ENCODE assay signal across 1 mouse cellular context in the genomic region with DNA sequence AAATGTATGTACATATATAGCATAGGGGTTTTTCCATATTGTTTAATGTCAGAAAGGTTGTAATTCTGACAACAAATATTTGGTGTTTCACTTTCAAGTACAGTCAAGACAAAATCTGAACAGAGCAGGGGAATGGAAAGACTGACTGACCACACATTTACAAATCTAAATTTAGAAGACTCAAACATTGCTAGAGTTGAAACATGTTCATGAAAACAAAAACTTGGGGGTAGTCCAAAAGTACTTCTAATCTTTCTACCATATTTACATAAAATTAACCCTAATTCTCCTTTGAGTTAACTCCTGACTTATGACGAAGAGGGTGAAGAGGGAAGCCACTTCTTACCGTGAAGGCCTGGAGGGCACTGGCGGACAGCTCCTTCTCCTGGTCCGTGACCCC.
TF ChIP-seq lines count a peak whose summit lies in the region.

No protein-coding gene starts in this region.

TF ChIP-seq in CH12.LX, 34 proteins besides CTCF, POLR2A, EP300 and RAD21 (continued from another document):
- TF ChIP-seq ZC3H11A (IDR thresholded peaks at IDR 0.05; ENCODE audit: low read depth, low read length) (no peak), CHD2 (IDR thresholded peaks at IDR 0.05; ENCODE audit: low read length) (0 out of 2 replicates have a peak, but pooled peaks have one; percentile 15), GABPA (IDR thresholded peaks at IDR 0.05; ENCODE audit: insufficient replicate concordance, low read depth, low read length) (no peak), MAX (IDR thresholded peaks at IDR 0.05; ENCODE audit: low read length) (no peak), ETS1 (conservative IDR thresholded peaks at IDR 0.05; ENCODE audit: low read depth, low read length) (peak; percentile 91), MAZ (IDR thresholded peaks at IDR 0.05; ENCODE audit: low read depth, low read length) (no peak), CHD1 (IDR thresholded peaks at IDR 0.05; ENCODE audit: low read depth, low read length) (no peak), HCFC1 (IDR thresholded peaks at IDR 0.05; ENCODE audit: low read depth, low read length) (no peak), ZNF384 (IDR thresholded peaks at IDR 0.05; ENCODE audit: low read depth, low read length) (no peak), RCOR1 (conservative IDR thresholded peaks at IDR 0.05; ENCODE audit: low read depth, low read length) (no peak), ELF1 (IDR thresholded peaks at IDR 0.05; ENCODE audit: low read depth, low read length) (no peak), USF2 (conservative IDR thresholded peaks at IDR 0.05; ENCODE audit: low read depth, low read length) (no peak), UBTF (IDR thresholded peaks at IDR 0.05; ENCODE audit: low read depth, low read length) (no peak), MYC (IDR thresholded peaks at IDR 0.05; ENCODE audit: low read depth, low read length) (no peak), USF1 (IDR thresholded peaks at IDR 0.05; ENCODE audit: low read depth, low read length) (no peak), MEF2A (IDR thresholded peaks at IDR 0.05; ENCODE audit: borderline replicate concordance, low read depth, low read length) (peak; percentile 98), JUND (conservative IDR thresholded peaks at IDR 0.05; ENCODE audit: low read depth, low read length) (peak; percentile 84), ZMIZ1 (IDR thresholded peaks at IDR 0.05; ENCODE audit: low read depth, low read length) (no peak), MAFK (IDR thresholded peaks at IDR 0.05; ENCODE audit: insufficient replicate concordance, low read length) (0 out of 2 replicates have a peak, but pooled peaks have one; percentile 43), KAT2A (IDR thresholded peaks at IDR 0.05; ENCODE audit: insufficient replicate concordance, low read length) (no peak), SMC3 (IDR thresholded peaks at IDR 0.05; ENCODE audit: low read depth, low read length) (no peak), E2F4 (IDR thresholded peaks at IDR 0.05; ENCODE audit: insufficient replicate concordance, low read depth, low read length) (no peak), TCF12 (IDR thresholded peaks at IDR 0.05; ENCODE audit: low read depth, low read length) (no peak), MXI1 (IDR thresholded peaks at IDR 0.05; ENCODE audit: low read depth, low read length) (no peak), JUN (IDR thresholded peaks at IDR 0.05; ENCODE audit: insufficient read depth, low read depth, low read length) (peak; percentile 80), PAX5 (IDR thresholded peaks at IDR 0.05; ENCODE audit: low read length) (no peak), IRF4 (IDR thresholded peaks at IDR 0.05; ENCODE audit: low read depth, low read length) (peak; percentile 93)
